Mouse (Mus musculus) lung, embryonic 14.5 days (tissue): ENCODE measurements around the gene Dpf3. TPM values are rescaled to one million over a fixed set of nuclear protein-coding genes. Genes with fewer than 3 reads are reported as not detected.
A peak's percentile ranks its signal among the peaks of the same experiment; 100 is the strongest.

Experiments used
- ATAC-seq: fragments of 200-750 bp; cut with Nextera tagmentation; 2 replicates; pipeline ENCODE4 v1.8.0; 2017; ENCODE audit warnings: mild to moderate bottlenecking, moderate TSS enrichment, moderate library complexity; ENCODE audit not compliant: insufficient read depth
- DNase-seq: peaks from one replicate; pipeline ENCODE4 v3.0.0-alpha.2; 2015
- H3K27ac ChIP-seq: fragments of 300-500 bp; sonication (generic); 2 replicates; pipeline ENCODE4 v1.5.1; 2014; ENCODE audit warnings: low read depth, mild to moderate bottlenecking, moderate library complexity
- H3K27me3 ChIP-seq: fragments of 300-500 bp; sonication (generic); 2 replicates; pipeline ENCODE4 v1.6.1; 2014; ENCODE audit warnings: low read length, control low read depth; ENCODE audit not compliant: insufficient read depth
- H3K36me3 ChIP-seq: fragments of 300-500 bp; sonication (generic); 2 replicates; pipeline ENCODE4 v1.6.1; 2014; ENCODE audit warnings: control low read depth; ENCODE audit not compliant: insufficient read depth
- H3K4me1 ChIP-seq: fragments of 300-500 bp; sonication (generic); 2 replicates; pipeline ENCODE4 v1.6.1; 2014; ENCODE audit warnings: antibody characterized with exemption, control low read depth; ENCODE audit not compliant: insufficient read depth
- H3K4me2 ChIP-seq: fragments of 300-500 bp; sonication (generic); 2 replicates; pipeline ENCODE4 v1.6.1; 2014; ENCODE audit warnings: mild to moderate bottlenecking
- H3K4me3 ChIP-seq: fragments of 300-500 bp; sonication (generic); 2 replicates; pipeline ENCODE4 v1.5.1; 2014; ENCODE audit warnings: low read depth, low read length
- H3K9ac ChIP-seq: fragments of 300-500 bp; sonication (generic); 2 replicates; pipeline ENCODE4 v1.6.1; 2014
- H3K9me3 ChIP-seq: fragments of 300-500 bp; sonication (generic); 2 replicates; pipeline ENCODE4 v1.6.1; 2016; ENCODE audit warnings: low read depth, low read length, control low read depth
- CTCF ChIP-seq: IDR thresholded peaks from 2 replicates; pipeline ENCODE4 v1.5.1; 2016; ENCODE audit warnings: antibody characterized with exemption, low read depth
- WGBS: fragments of 180-500 bp; shearing (Covaris S2); extraction: QIAGEN DNeasy Blood & Tissue Kit; methylation state at CpG from one replicate; pipeline ENCODE4 v1.1.7; 2014; 5-methylcytosine and 5-hydroxymethylcytosine counted together
- polyA plus RNA-seq: library from polyadenylated mRNA; unstranded; fragments of >200 nt; fragmentation: Nextera tagmentation; extraction: Ambion mirVana; gene quantifications from 2 replicates; pipeline ENCODE4 v1.2.1, GENCODE M21; 2014

Gene Dpf3
- polyA plus RNA-seq, 1 experiment from 2014 or later: 3.1 TPM

DNA sequence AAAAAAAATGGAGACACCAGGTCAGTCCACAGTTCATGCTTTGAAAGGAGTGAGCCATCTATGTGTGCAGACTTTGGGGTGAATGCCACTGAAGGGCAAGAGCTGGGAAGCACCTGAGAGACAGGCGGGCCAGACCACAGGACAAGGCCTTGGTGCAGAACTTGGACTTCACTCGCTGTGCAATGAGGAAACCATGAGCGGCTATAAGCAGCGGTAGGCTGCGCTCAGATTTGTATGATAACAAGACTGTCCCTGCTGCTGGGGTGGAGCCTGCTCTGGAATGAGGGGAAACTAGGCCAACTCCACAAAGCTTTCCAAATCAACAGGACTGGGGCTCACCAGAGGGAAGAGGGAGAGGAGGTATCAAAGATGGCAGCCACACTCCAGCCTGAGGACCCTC, 57.3 kb downstream of the Dpf3 start:
- H3K4me1 ChIP-seq: 0 out of 2 replicates have a peak, but pooled peaks cover under 1% of the 10 kb centered on the region
- 90% methylated on average over 5 of the region's 5 CpGs for WGBS

DNA sequence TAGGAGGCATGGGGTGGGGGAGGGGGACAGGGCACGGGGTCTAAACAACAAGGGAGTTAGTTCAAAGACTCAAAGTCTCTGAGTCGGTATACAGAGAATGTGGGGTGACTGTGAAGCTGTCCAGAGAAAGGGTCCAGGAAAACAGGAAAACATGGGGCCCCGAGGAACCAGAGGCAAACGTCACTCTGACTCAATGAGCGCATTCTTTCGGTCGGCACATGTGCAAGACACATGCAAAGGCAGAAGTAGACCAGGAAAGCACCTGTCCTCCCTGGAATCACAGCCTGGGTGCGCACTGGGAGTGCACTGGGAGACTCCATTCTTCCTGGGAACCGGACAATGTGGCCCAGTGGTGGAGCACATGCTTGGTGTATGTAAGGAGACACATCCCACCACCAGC, 59.5 kb downstream of the Dpf3 start:
- 30% methylated on average over 9 of the region's 9 CpGs for WGBS
- TF ChIP-seq CTCF: no peak
- H3K36me3 ChIP-seq: no peaks in the 10 kb centered on the region
- no peak overlapping the region for H3K4me2 ChIP-seq
- no peaks in the 10 kb centered on the region for H3K9me3 ChIP-seq
- H3K4me1 ChIP-seq: peaks cover 7% of the 10 kb centered on the region
- H3K27ac ChIP-seq: no peak overlapping the region
- no peak overlapping the region for H3K4me3 ChIP-seq
- ATAC-seq (no peak), DNase-seq (no peak)
- H3K27me3 ChIP-seq: no peaks in the 10 kb centered on the region
- H3K9ac ChIP-seq: no peak overlapping the region

More for the DNA sequence above, 57.3 kb downstream of the Dpf3 start:
- Histone ChIP-seq H3K9ac (no peak overlapping the region), H3K4me2 (no peak overlapping the region), H3K9me3 (no peaks in the 10 kb centered on the region), H3K36me3 (no peaks in the 10 kb centered on the region), H3K27ac (no peak overlapping the region), H3K4me3 (no peak overlapping the region), H3K27me3 (no peaks in the 10 kb centered on the region)
- TF ChIP-seq CTCF: no peak
- ATAC-seq (no peak), DNase-seq (no peak)

DNA sequence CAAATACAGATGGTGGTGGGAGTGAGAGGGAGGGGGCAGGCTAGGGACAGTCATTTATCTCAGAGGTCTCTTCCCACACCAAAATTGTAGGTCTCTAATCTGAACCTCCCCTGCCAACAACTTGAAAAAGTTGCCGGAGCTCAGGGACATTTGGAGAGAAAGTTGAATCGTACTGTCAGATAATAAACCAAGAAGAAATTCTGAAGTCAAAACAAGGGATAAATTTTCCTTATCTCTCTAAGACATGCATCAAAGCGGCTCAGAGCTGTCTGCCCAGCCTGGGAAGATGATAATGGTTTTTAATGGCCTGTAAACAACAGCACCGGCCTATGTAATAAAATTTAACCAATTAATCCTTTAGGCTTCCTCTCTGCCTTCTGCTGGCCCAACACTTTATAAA, 59.9 kb downstream of the Dpf3 start:
- 22% methylated on average over 4 of the region's 4 CpGs for WGBS
- DNase-seq (peak; percentile 28), ATAC-seq (peak; percentile 24; the same call in 1 of the 2 replicates)
- Histone ChIP-seq H3K9ac (no peak overlapping the region), H3K27me3 (no peaks in the 10 kb centered on the region), H3K4me2 (no peak overlapping the region), H3K9me3 (no peaks in the 10 kb centered on the region), H3K27ac (no peak overlapping the region), H3K4me3 (no peak overlapping the region), H3K36me3 (no peaks in the 10 kb centered on the region), H3K4me1 (peaks cover 7% of the 10 kb centered on the region)
- no peak for TF ChIP-seq CTCF

DNA sequence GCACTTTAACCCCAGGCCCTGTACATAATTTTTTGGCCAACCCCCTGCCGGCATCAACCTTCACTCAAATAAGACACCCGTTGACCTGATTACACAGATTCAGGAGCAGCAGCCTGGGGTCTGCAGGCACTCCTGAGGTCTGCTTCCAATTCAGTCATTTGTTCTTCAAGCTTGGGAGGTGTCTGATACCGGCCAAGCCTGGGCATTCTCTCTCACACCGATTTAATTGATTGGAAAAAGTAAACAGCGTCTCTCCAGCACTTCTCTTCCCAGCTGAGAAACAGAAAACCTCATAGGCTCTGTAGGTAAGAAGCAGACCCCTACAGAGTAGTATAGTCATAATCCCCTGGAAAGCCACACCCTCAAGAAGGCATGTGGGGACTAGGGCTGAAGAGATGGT, 61.2 kb downstream of the Dpf3 start:
- Histone ChIP-seq H3K4me2 (no peak overlapping the region), H3K9me3 (no peaks in the 10 kb centered on the region), H3K36me3 (no peaks in the 10 kb centered on the region), H3K27me3 (no peaks in the 10 kb centered on the region), H3K4me3 (no peak overlapping the region), H3K4me1 (peaks cover 7% of the 10 kb centered on the region), H3K9ac (no peak overlapping the region), H3K27ac (no peak overlapping the region)
- ATAC-seq (no peak), DNase-seq (no peak)
- WGBS: 30% methylated on average over 5 of the region's 5 CpGs
- TF ChIP-seq CTCF: no peak

DNA sequence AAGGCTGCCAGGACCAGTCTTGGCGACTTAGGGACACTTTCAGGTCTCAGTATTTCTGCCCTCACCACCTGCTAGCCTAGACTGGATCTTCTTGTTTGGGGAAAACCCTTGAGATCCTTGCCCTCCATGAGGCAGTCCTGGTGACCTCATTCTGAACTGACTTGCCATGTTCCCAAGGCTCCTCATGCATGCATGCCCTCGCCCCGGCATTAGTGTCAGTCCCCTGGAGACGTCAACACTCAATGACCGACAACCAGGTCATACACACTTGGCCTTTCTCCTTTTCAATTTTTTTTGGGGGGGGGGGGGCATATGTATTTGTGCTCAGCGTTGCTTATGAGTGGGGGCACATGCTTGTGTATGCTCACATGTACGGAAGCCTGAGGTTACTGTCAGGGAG, 61.8 kb downstream of the Dpf3 start:
- H3K9ac ChIP-seq: no peak overlapping the region
- ATAC-seq: no peak

DNA sequence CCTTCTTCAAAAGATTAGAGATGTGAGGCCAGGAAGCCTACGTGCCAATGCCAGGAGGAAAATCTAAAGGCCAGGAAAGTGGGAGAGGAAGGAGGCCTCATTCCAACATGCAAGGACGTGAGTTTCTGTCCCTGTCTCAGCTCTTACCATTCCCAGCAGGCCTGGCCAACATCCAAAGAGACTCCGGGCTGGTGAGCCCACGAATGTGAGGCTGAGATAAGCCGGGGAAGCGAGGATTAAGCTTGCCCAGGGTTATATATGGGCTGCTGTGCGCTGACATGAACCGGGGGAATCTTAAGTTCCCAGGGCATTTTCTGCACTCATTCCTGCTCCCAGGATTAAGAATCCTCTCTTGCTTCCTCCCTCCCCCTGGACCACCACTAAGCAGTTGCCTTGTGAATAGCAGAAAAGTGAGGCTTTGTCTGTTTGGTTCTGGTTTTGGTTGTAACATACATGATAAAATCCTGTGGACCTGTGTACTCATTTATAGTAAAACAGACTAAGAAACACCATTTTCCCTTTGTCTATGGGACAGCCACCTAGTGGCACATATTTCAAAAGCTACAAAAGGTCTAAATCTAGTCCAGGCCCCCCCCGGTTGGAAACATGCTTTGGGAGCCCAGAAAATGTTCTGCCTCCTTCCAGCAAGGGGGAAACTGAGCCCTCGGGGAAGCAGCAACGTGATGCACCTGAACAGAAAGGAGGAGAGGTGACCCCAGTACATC, 62.6 kb downstream of the Dpf3 start:
- H3K36me3 ChIP-seq: no peaks in the 10 kb centered on the region
- no peak for TF ChIP-seq CTCF
- H3K4me1 ChIP-seq: peaks cover 7% of the 10 kb centered on the region
- peak overlapping the region; percentile 48; the same call in 1 of the 2 replicates for H3K27ac ChIP-seq
- DNase-seq (peak; percentile 74), ATAC-seq (no peak)
- H3K9me3 ChIP-seq: no peaks in the 10 kb centered on the region
- 40% methylated on average over 11 of the region's 11 CpGs for WGBS
- H3K9ac ChIP-seq: no peak overlapping the region
- no peak overlapping the region for H3K4me3 ChIP-seq
- no peaks in the 10 kb centered on the region for H3K27me3 ChIP-seq
- H3K4me2 ChIP-seq: no peak overlapping the region

More for the DNA sequence above, 61.8 kb downstream of the Dpf3 start:
- no peak overlapping the region for H3K4me2 ChIP-seq
- WGBS: 72% methylated on average over 7 of the region's 7 CpGs
- H3K4me1 ChIP-seq: peaks cover 7% of the 10 kb centered on the region
- no peak for DNase-seq
- no peaks in the 10 kb centered on the region for H3K27me3 ChIP-seq
- TF ChIP-seq CTCF: no peak
- H3K36me3 ChIP-seq: no peaks in the 10 kb centered on the region
- no peak overlapping the region for H3K4me3 ChIP-seq
- H3K27ac ChIP-seq: no peak overlapping the region
- H3K9me3 ChIP-seq: no peaks in the 10 kb centered on the region

DNA sequence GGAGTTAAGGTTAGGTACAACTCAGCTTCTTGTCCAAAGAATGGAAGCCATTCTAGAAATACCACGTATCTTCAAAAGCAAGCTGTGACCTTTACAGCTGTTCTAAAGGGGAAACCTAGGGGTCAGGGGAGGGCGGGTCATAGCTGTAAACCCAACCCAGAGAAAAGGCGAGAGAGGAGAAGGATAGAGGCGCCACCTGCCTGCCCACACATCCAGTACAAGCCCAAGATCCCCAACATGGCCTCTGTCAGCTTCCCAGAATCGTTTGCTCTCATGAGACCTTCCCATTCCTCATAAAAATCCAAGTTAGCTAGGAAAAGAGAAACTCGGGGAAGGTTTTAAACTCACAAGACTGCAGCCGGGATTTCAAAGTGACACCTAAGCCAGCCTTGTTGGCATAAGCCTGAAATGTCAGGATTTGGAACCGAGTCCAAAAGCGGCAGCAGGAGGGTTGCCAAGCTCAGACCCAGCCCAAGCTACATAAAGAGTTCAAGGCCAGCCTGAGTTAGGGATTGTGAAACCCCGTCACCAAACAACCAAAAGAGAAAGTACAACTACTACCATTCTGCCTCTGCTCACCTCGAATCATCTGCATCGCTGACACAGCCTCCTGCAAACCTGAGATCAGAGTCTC, 63.3 kb downstream of the Dpf3 start:
- H3K36me3 ChIP-seq: no peaks in the 10 kb centered on the region
- no peak overlapping the region for H3K4me2 ChIP-seq
- no peak for DNase-seq
- no peak for TF ChIP-seq CTCF
- no peak overlapping the region for H3K9ac ChIP-seq
- no peaks in the 10 kb centered on the region for H3K9me3 ChIP-seq
- no peaks in the 10 kb centered on the region for H3K27me3 ChIP-seq
- peak overlapping the region; percentile 48; the same call in 1 of the 2 replicates for H3K27ac ChIP-seq
- peaks cover 7% of the 10 kb centered on the region for H3K4me1 ChIP-seq
- WGBS: 74% methylated on average over 12 of the region's 12 CpGs
- no peak for ATAC-seq
- no peak overlapping the region for H3K4me3 ChIP-seq
